ENCODE assay signal across 31 mouse cellular contexts in genomic region chr1:156641808-156642207, GRCm38 (mm10). TPM values are rescaled to one million over a fixed set of nuclear protein-coding genes. Genes with fewer than 3 reads are reported as not detected.
DNase-seq lines count a peak whose midpoint lies in the region; ATAC-seq and TF ChIP-seq lines count a peak whose summit lies in the region.
"Had no signal": no experiment of that assay in that cellular context is flagged by ENCODE, and none has a peak within 500 bp of the region (broad histone marks: within the 10 kb centered on the region; RNA-seq: fewer than 3 reads in every experiment).

No protein-coding gene starts in this region.

- no peak overlapping the region for H3K4me2 ChIP-seq in forebrain, embryonic 11.5 days (ENCODE audit: low read depth, low read length, severe bottlenecking)
- no peak overlapping the region for H3K4me2 ChIP-seq in liver, postnatal 0 days (ENCODE audit: low read depth, low read length)
- H3K4me2 ChIP-seq in kidney, embryonic 16.5 days (replicated peaks; ENCODE audit: low read depth, low read length), result no peak overlapping the region
- H3K4me2 ChIP-seq: embryonic facial prominence, embryonic 12.5 days; forebrain, embryonic 12.5 days; heart, embryonic 11.5 days; hindbrain, embryonic 13.5 days; limb, embryonic 15.5 days; lung, embryonic 15.5 days; midbrain, embryonic 12.5 days; neural tube, embryonic 12.5 days had no signal

- H3K9me3 ChIP-seq in forebrain, embryonic 11.5 days (ENCODE audit: control insufficient read depth, low read length), result no peaks in the 10 kb centered on the region
- no peaks in the 10 kb centered on the region for H3K9me3 ChIP-seq in forebrain, embryonic 10.5 days
- H3K9me3 ChIP-seq in G1E (replicated peaks), result no peaks in the 10 kb centered on the region
- H3K9me3 ChIP-seq in liver, postnatal 0 days (ENCODE audit: low read length), result no peaks in the 10 kb centered on the region
- no peaks in the 10 kb centered on the region for H3K9me3 ChIP-seq in kidney, embryonic 16.5 days (ENCODE audit: low read length)
- H3K9me3 ChIP-seq: embryonic facial prominence, embryonic 12.5 days; forebrain, embryonic 12.5 days; hindbrain, embryonic 13.5 days; limb, embryonic 10.5 days; limb, embryonic 15.5 days; lung, embryonic 15.5 days; midbrain, embryonic 12.5 days; neural tube, embryonic 12.5 days had no signal

- peaks cover 7% of the 10 kb centered on the region; the same call in 1 of the 2 replicates for H3K36me3 ChIP-seq in forebrain, embryonic 11.5 days (ENCODE audit: control insufficient read depth, insufficient read depth, low read length)
- peaks cover 68% of the 10 kb centered on the region for H3K36me3 ChIP-seq in forebrain, embryonic 10.5 days (replicated peaks)
- H3K36me3 ChIP-seq in G1E (replicated peaks), result peaks cover 81% of the 10 kb centered on the region
- peaks cover 29% of the 10 kb centered on the region for H3K36me3 ChIP-seq in liver, postnatal 0 days (replicated peaks; ENCODE audit: insufficient read depth, low read length)
- peaks cover 27% of the 10 kb centered on the region for H3K36me3 ChIP-seq in kidney, embryonic 16.5 days (ENCODE audit: insufficient read depth, low read length)

- TF ChIP-seq CTCF in G1E (IDR thresholded peaks at IDR 0.05; ENCODE audit: low read depth, low read length), result no peak
- TF ChIP-seq CTCF in liver, postnatal 0 days (IDR thresholded peaks at IDR 0.05; ENCODE audit: low read depth), result no peak

- ATAC-seq in forebrain, embryonic 11.5 days (replicated peaks; ENCODE audit: low FRiP score), result no peak
- ATAC-seq in G1E (ENCODE audit: extremely low read depth, insufficient number of reproducible peaks, low FRiP score, poor library complexity, severe bottlenecking), result peak; percentile 49
- peak; percentile 28; the same call in 1 of the 2 replicates for ATAC-seq in erythroid progenitor cell, adult 5-6 weeks (replicated peaks; ENCODE audit: low FRiP score, poor library complexity, severe bottlenecking)
- peak; percentile 36; the same call in 1 of the 2 replicates for ATAC-seq in liver, postnatal 0 days
- ATAC-seq in kidney, embryonic 16.5 days (ENCODE audit: low FRiP score, low TSS enrichment), result no peak
- ATAC-seq: activated CD4-positive, CD25-positive, alpha-beta regulatory T cell, adult 4 months; forebrain, postnatal 0 days; intestine, embryonic 16.5 days had no signal

- no peak overlapping the region for H3K9ac ChIP-seq in forebrain, embryonic 11.5 days (ENCODE audit: low read length)
- H3K9ac ChIP-seq in liver, postnatal 0 days (replicated peaks), result no peak overlapping the region
- no peak overlapping the region for H3K9ac ChIP-seq in kidney, embryonic 16.5 days (replicated peaks; ENCODE audit: low read length)
- H3K9ac ChIP-seq: embryonic facial prominence, embryonic 12.5 days; forebrain, embryonic 12.5 days; forebrain, postnatal 0 days; hindbrain, embryonic 13.5 days; limb, embryonic 15.5 days; lung, embryonic 15.5 days; midbrain, embryonic 12.5 days; neural tube, embryonic 12.5 days had no signal

- no peak overlapping the region for H3K4me3 ChIP-seq in forebrain, embryonic 11.5 days (ENCODE audit: low read depth, low read length)
- no peak overlapping the region for H3K4me3 ChIP-seq in forebrain, embryonic 10.5 days
- H3K4me3 ChIP-seq in G1E (ENCODE audit: low read depth, low read length), result no peak overlapping the region
- H3K4me3 ChIP-seq in liver, postnatal 0 days (ENCODE audit: low read depth, low read length), result no peak overlapping the region
- H3K4me3 ChIP-seq in kidney, embryonic 16.5 days (ENCODE audit: low read length), result no peak overlapping the region
- H3K4me3 ChIP-seq: embryonic facial prominence, embryonic 12.5 days; forebrain, embryonic 12.5 days; hindbrain, embryonic 13.5 days; layer of hippocampus, adult 2 months; limb, embryonic 10.5 days; limb, embryonic 15.5 days; lung, embryonic 15.5 days; midbrain, embryonic 12.5 days; myocyte; neural tube, embryonic 12.5 days had no signal

- TF ChIP-seq EP300 in liver, postnatal 0 days (IDR thresholded peaks at IDR 0.05; ENCODE audit: low read depth), result no peak

- WGBS in forebrain, embryonic 11.5 days, result 93% methylated on average over 10 of the region's 10 CpGs
- WGBS in forebrain, embryonic 10.5 days, result 88% methylated on average over 10 of the region's 10 CpGs
- 63% methylated on average over 10 of the region's 10 CpGs for WGBS in liver, postnatal 0 days (ENCODE audit: insufficient replicate concordance)
- WGBS in kidney, embryonic 16.5 days, result 91% methylated on average over 10 of the region's 10 CpGs

- no peaks in the 10 kb centered on the region for H3K27me3 ChIP-seq in forebrain, embryonic 11.5 days (ENCODE audit: control insufficient read depth, insufficient read depth, low read length)
- no peaks in the 10 kb centered on the region for H3K27me3 ChIP-seq in forebrain, embryonic 10.5 days (ENCODE audit: poor library complexity, severe bottlenecking)
- H3K27me3 ChIP-seq in G1E (ENCODE audit: insufficient read depth, low read length), result no peaks in the 10 kb centered on the region
- no peaks in the 10 kb centered on the region for H3K27me3 ChIP-seq in liver, postnatal 0 days (ENCODE audit: insufficient read depth, low read length)
- no peaks in the 10 kb centered on the region for H3K27me3 ChIP-seq in kidney, embryonic 16.5 days (ENCODE audit: insufficient read depth, low read length)
- H3K27me3 ChIP-seq: CH12.LX; embryonic facial prominence, embryonic 12.5 days; forebrain, embryonic 12.5 days; hindbrain, embryonic 13.5 days; limb, embryonic 15.5 days; lung, embryonic 15.5 days; midbrain, embryonic 12.5 days; neural tube, embryonic 12.5 days had no signal

- no peak overlapping the region for H3K27ac ChIP-seq in forebrain, embryonic 11.5 days (ENCODE audit: low read depth, low read length)
- no peak overlapping the region for H3K27ac ChIP-seq in forebrain, embryonic 10.5 days
- H3K27ac ChIP-seq in liver, postnatal 0 days (ENCODE audit: low read depth), result no peak overlapping the region
- H3K27ac ChIP-seq in kidney, embryonic 16.5 days (ENCODE audit: low read length), result no peak overlapping the region
- H3K27ac ChIP-seq: embryonic facial prominence, embryonic 12.5 days; forebrain, embryonic 12.5 days; hindbrain, embryonic 13.5 days; layer of hippocampus, adult 2 months; limb, embryonic 10.5 days; limb, embryonic 15.5 days; lung, embryonic 15.5 days; midbrain, embryonic 12.5 days; neural tube, embryonic 12.5 days had no signal

- peak; percentile 37 for DNase-seq in forebrain, embryonic 11.5 days (ENCODE audit: low spot score)
- no peak for DNase-seq in forebrain, embryonic 10.5 days (ENCODE audit: extremely low spot score, low spot score)
- DNase-seq in G1E (ENCODE audit: low spot score), result peak; percentile 8
- DNase-seq in liver, postnatal 0 days, result no peak
- no peak for DNase-seq in Muller cell, postnatal 12 days (ENCODE audit: inconsistent ontology term)
- DNase-seq in thymus, postnatal 4 days, result no peak
- DNase-seq: adrenal gland, adult 2 months; cerebellum, adult 8-10 months; cerebellum, postnatal 36 days; embryo, embryonic 11 days; forebrain, postnatal 0 days; gastrocnemius, postnatal 14 days; heart, adult 18-20 months; heart, postnatal 4 days; thymus, postnatal 14 days had no signal

- H3K4me1 ChIP-seq in forebrain, embryonic 11.5 days (replicated peaks; ENCODE audit: control insufficient read depth, insufficient read depth, low read length), result no peaks in the 10 kb centered on the region; the same call in 1 of the 2 replicates
- H3K4me1 ChIP-seq in forebrain, embryonic 10.5 days, result peaks cover 41% of the 10 kb centered on the region
- peaks cover 12% of the 10 kb centered on the region for H3K4me1 ChIP-seq in G1E (ENCODE audit: insufficient read depth, low read depth, low read length)
- no peaks in the 10 kb centered on the region for H3K4me1 ChIP-seq in liver, postnatal 0 days (ENCODE audit: insufficient read depth)
- H3K4me1 ChIP-seq in kidney, embryonic 16.5 days (ENCODE audit: insufficient read depth, low read length), result no peaks in the 10 kb centered on the region
- H3K4me1 ChIP-seq: lung, embryonic 15.5 days; neural tube, embryonic 12.5 days had no signal

RNA-seq across cellular contexts. Expression of gene Tor3a, which starts 32.3 kb away (rescaled TPM):
- 5.2 and 7.8 TPM in 2 replicates for polyA plus RNA-seq in forebrain, embryonic 11.5 days (2014; fragmentation: Nextera tagmentation; extraction: Ambion mirVana)
- 5.4 and 6.2 TPM in 2 replicates for polyA plus RNA-seq in forebrain, embryonic 10.5 days (2016; fragmentation: Nextera tagmentation; extraction: Ambion mirVana)
- total RNA-seq in G1E (2014; fragmentation: Nextera tagmentation) (2.1 and 2.6 TPM in 2 replicates), G1E (2017) (2.8 and 3.1 TPM in 2 replicates)
- 2.5 and 4.8 TPM in 2 replicates for polyA plus RNA-seq in G1E (2012)
- 3.2 and 5.4 TPM in 2 replicates for total RNA-seq in erythroid progenitor cell, adult 5-6 weeks (2015; ENCODE audit: low replicate concordance)
- 4.1 and 10.4 TPM in 2 replicates for total RNA-seq in erythroid progenitor cell, adult 5-6 weeks (2017; ENCODE audit: low replicate concordance)
- polyA plus RNA-seq in liver, postnatal 0 days (2015; fragmentation: Nextera tagmentation; extraction: Ambion mirVana), result 12.4 and 19.4 TPM in 2 replicates
- polyA plus RNA-seq in kidney, embryonic 16.5 days (2015; fragmentation: Nextera tagmentation; extraction: Ambion mirVana), result 19.5 and 19.6 TPM in 2 replicates

Comparison
In these comparisons a context has a peak if more than half of its experiments do, and no peak if none do; other contexts are left out.
1. DNase-seq: peak in forebrain, embryonic 11.5 days (single experiment) and G1E (single experiment); none in forebrain, embryonic 10.5 days (single experiment), liver, postnatal 0 days (single experiment), Muller cell, postnatal 12 days (single experiment) and thymus, postnatal 4 days (single experiment).
2. ATAC-seq: peak in G1E (single experiment), erythroid progenitor cell, adult 5-6 weeks (single experiment) and liver, postnatal 0 days (single experiment); none in forebrain, embryonic 11.5 days (single experiment) and kidney, embryonic 16.5 days (single experiment).